Mouse (Mus musculus): Measurements from ENCODE around the gene Sec14l2.
"Not testable (repeated sequence)": the region's sequence is repeated elsewhere in the genome, so short reads cannot be mapped to it uniquely, and the experiment has no call there.

DNA sequence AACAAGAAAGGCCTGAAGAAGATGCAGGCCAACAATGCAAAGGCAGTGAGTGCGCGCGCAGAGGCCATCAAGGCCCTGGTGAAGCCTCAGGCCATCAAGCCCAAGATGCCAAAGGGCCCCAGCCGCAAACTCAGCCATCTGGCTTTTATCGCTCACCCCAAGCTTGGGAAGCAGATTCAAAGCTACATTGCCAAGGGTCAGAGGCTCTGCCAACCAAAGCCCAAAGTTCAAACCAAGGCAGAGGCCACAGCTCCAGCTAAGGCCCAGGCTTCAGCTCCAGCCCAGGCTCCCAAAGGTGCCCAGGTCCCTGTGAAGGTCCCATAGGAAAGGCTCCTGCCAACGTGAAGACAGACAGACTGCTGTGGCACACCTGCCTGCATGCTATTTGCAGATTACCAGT is 15.3 kb downstream of the Sec14l2 start:
- TF ChIP-seq CTCF (IDR thresholded peaks at IDR 0.05; ENCODE audit: insufficient read depth, low read length); POLR2A (IDR thresholded peaks at IDR 0.05; ENCODE audit: borderline replicate concordance, extremely low read depth, low read depth, low read length): not testable (repeated sequence)
